Mouse (Mus musculus) testis, adult 2 months (tissue): ENCODE measurements around the gene Sgk2.

Experiments
- CTCF ChIP-seq: fragments of 200-500 bp; IDR thresholded peaks from 2 replicates; pipeline ENCODE4 v1.5.1; 2012; ENCODE audit warnings: low read depth, mild to moderate bottlenecking, inconsistent platforms, low read length, moderate library complexity; ENCODE audit not compliant: control insufficient read depth, insufficient read depth, insufficient replicate concordance
- POLR2A ChIP-seq: fragments of 200-500 bp; IDR thresholded peaks from 2 replicates; pipeline ENCODE4 v1.6.1; 2012; ENCODE audit warnings: low read depth, mild to moderate bottlenecking, inconsistent platforms, low read length, moderate library complexity; ENCODE audit not compliant: control insufficient read depth

- TF ChIP-seq CTCF (no peak), POLR2A (no peak)
These were observed 44.2 kb downstream of the Sgk2 start for GRCm38 (mm10) chr2:163031289-163031688.
